Mouse (Mus musculus): ENCODE measurements around the gene Ergic2.

Ergic2 gene

DNA sequence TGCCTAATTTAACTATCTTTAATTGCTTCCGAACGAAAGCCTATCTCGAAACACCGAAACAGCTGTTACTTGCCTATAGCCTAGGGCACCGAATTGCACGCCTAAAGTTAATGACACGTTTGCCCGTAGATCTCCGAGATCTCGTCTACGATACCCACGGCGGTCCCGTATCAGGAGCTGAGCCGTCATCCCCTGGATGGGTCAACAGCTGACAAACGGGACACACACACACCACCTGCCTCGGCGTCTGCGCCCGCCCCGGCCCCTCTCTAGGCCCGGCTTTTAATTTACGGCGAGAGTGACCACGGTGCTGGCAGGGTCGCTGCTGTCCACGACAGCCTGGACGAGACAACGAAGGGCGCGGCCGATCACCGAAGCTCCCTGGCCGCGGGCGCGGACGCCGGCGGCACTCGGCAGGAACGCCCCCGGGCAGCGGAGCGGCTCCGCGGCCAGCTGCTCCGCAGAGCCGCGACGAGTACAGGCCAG lies 740 bp downstream of the Ergic2 start:
- DNase-seq (ENCODE audit: low read depth, low spot score), result peak; percentile 78

DNA sequence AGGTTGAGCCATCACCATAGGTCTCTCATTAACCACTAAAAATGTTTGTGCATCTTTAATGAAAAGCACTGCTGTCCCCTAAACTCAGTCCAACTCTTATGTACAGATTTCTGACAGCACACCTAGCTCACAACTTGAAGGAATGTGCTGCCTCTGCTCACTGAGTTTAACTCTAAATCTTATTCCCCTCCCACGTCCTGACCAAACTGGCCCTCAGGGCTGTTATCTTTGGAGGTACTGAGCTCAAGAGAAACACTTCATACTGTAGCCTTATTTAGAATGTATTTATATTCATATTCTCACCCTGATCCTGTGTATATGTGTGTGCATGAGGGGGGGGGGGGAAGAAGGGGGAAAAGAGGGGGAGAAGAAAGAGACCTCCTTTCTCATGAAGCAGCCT lies 4.7 kb downstream of the Ergic2 start:
- no peak for DNase-seq (ENCODE audit: low read depth, low spot score)

DNA sequence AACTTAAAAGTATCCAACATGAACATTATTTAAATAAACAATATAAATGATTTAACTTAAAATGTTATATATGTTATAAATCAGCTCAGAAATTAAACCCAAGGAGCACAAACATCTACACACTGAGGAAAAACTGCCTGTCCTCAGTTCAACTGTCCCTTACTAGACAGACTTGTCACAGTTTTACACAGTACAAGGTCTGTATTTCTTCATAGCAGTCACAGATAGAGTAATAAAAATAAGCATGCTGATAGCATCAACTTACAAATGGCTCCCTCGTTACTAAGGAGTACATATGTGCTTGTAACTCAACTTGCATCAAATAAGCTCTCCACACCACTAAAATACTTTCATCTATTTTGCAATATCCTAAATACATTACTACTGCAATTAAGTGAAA lies 7.0 kb downstream of the Ergic2 start:
- no peak for DNase-seq (ENCODE audit: low read depth, low spot score)

DNA sequence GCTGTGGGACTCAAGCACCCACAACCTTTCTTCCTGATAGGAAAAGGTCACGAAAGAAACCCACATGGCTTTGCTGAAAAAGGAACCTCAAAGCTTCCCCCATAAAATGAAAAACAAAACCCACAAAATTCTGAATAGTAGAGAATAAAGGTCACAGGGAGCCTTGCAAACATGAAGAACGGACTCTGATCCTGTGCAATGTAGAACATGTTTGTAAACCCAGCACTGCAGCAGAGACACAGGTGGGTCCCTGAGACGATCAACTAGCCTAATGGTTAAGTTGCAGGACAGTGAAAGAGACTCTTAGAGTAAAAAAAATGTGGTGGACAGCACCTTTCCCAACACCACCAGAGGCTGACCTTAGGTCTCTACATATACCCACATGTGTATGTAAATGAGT lies 12.4 kb downstream of the Ergic2 start:
- DNase-seq (ENCODE audit: low read depth, low spot score), result no peak

DNA sequence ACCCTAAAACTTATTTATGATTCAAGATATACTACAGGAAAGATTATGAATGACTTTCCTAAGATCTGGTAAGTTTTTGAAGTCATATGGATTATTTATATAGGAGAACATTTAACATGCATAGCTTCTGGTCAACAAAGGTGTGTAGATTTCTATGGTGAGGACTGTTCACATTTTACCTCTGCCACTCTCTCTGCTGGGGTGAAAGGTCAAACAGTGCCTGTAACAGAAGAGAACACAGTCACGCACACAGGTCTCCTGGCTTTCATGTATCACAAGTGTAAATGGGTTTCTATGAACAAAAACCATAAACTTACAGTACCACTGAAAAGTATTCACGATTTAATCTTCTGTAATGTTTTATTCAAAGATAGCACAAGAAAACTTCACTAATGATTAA lies 13.0 kb downstream of the Ergic2 start:
- no peak for DNase-seq (ENCODE audit: low read depth, low spot score)

DNA sequence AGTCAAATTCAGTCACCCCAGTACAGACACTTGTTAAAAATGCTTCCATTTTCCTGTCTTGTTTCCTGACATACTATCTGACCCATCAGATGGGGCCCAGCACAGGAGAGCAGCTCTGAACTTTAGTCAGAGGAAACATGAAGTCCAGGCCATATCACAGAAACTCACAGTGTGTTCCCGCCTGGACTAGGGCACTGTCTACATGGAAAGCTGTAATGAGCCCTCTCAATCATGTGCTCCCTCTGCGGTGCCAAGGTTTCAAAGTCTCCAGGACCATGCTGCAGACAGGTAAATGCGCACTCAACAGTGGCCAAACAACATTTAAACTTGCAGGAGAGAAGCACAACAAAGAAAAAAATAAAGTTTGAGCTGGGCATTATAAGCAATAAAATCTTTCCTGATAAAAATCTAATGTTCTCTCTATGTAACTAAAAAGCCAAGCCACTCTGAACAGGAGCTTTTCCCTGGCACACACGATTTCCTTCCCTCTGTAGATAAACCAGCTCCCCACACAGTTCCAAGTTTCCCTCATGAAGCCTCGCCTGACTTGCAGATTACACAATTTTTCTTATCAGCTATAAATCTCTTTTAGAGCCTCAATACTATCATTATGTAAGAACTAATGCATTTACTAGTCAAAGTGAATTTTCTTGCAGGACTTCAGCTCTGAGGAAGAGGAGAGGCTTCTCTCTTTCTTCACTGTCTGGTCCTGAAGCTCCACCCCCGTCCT lies 18.0 kb downstream of the Ergic2 start:
- no peak for DNase-seq (ENCODE audit: low read depth, low spot score)

DNA sequence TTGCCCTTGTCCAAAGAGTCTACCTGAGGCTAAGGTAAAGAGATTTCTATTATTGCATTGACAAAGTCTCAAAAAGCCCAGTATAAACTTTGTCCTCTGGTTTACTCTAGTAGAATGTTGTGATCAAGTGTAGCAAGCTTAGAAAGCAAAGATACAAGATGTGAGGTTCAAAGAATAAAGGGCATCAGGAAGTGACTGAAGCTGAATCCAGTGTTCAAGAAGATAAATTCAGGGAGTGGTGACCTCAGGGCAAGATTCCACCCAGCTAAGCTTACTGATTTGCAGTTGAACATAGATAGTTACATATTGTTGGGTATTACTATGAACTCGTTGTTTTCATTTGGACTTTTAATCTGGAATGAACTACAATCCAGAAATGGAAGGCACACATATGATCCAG lies 26.5 kb downstream of the Ergic2 start:
- no peak for DNase-seq (ENCODE audit: low read depth, low spot score)

DNA sequence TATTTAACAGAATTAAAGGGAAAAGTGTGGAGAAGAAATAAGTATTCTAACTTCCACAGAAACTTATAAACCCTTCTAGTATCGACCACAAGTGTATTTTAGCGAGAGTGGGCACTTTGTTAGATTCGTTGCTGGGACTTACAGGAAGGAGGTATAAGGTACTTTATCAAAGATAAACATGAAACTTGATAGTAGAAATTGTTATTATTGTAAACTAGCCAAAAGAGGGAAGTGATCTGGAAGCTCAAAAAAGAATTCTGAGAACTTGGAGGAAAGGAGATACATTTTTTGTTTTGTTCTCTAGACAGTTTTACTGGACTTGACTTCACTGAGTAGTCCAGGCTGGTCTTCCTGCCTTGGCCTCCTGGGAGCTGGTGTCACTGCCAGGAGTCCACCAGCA lies 39.3 kb downstream of the Ergic2 start:
- no peak for DNase-seq (ENCODE audit: low read depth, low spot score)

DNA sequence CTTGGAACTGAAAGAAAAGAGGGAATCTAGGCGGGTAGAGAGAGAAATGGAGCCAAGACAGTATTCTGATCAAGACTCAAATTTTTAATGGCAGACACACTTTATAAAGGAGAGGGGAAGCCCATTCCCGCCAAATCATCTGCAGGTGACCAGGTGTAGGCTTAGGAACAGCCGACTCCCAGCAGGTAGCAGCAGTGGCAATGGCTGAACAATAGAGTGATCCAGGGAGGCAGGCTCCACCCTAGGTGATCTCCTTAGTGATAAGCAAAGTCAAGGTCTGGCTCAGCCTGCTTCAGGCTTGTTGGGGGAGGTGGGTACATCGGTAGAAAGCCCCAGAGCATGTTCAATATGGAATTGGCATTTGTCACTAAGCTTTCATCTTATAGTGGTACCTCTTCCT lies 59.9 kb downstream of the Ergic2 start:
- peak; percentile 60 for DNase-seq (ENCODE audit: low read depth, low spot score)

DNA sequence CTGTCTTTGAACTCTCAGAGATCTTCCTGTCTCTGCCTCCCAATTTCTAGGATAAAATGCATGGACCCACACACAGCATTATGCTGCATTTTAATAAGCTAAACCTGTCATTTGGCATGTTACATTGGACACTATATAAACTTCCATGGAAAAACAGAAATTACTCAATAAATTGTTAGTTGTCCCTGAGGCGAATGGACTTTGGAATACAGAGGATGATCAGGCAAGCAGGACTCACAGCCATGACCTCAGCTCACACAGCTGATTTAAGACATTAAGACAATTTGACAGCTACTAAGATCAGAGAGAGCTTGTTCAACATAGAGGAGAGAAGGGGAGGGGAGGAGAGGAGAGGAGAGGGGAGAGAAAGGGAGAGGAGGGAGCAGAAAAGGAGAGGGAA lies 69.8 kb downstream of the Ergic2 start:
- no peak for DNase-seq (ENCODE audit: low read depth, low spot score)

DNA sequence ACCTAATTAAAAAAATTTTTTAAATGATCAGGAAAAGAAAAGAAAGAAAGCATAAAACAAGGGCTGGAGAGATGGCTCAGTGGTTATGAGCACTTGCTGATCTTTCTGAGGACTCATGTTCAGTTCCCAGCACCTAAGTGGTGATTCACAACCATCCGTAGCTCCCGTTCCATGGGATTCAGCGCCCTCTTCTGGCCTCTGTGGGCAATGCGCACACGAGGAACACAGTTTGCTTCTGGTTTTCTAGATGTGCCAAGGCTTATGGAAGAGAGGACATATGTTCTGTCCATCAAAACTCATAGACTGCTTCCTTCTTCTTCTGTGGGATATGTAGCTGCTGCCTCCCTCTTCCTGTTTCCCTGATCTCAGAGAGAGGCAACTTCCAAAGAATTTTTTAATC lies 70.3 kb downstream of the Ergic2 start:
- DNase-seq (ENCODE audit: low read depth, low spot score), result peak; percentile 35

DNA sequence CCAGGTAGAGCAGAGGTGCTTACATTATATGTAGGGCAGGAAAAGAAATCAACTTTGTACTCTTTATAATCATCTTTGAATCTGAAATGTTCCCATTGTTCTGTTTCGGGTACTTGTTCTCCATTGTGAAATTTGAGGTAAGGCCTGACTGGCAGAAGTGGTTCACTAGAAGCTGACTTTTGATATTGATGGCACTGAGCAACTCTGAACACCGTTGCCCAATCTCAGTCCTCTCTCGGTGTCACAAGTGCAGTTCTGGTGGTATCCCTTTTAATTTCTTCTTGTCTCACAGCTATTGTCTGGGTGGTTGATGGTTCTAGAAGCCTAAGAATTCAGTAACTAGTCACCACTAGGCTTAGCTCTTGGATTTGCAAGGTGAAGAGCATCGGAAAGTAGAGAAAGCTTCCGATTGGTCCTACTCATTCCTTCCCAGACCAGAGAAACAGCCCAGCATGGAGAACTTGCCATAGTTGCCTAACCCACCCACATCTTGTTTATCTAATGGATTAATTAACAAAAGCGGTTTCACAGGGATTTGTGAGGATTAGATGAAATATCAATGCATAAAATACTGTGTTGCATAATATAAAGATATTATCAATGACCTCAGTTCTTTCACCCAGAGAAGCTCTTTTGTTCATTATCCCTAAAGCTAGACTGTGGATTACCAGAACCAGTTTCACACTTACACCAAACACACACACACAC lies 72.7 kb downstream of the Ergic2 start:
- no peak for DNase-seq (ENCODE audit: low read depth, low spot score)

DNA sequence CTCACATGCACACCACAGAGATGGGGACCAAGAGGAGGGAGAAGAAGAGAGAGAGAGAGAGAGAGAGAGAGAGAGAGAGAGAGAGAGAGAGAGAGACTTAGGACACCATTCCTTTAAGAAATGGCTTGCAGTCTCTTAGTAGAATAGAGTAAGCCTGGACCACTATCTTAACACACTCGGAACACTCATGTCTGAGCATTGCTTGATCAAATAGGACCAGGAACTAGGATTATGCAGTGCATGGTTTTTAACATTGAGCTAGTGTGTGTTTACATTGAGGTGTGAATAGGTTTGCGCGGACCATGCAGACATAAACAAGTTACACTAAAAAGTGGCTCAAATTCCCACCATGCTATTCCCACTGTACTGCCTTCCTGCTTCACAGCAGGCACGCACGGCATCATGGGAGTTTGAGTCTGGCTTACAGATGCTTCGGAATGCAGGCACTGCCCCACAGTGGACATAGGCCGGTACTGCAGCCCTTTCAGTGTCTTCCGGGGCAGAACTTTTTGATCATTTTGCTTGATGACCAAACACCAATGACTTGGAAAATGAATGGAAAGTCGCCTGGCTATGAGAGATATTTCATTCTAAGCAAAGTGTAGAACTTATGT lies 76.3 kb downstream of the Ergic2 start:
- peak; percentile 89 for DNase-seq (ENCODE audit: low read depth, low spot score)

DNA sequence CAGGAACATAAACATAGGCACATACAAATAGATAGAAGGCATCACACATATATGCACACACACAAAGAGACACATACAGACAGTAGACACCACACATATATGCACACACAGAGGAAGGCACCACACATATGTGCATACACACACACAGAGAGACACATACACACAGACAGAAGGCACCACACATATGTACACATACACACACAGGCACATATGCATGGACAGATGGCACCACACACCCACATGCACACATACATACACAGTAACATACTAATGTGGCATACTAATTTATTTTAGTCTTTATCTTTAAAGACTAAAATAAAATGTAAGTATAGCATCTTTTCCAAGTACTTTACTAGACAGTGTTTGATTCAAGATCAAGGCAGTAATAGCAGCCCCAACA lies 78.6 kb downstream of the Ergic2 start:
- no peak for DNase-seq (ENCODE audit: low read depth, low spot score)

DNA sequence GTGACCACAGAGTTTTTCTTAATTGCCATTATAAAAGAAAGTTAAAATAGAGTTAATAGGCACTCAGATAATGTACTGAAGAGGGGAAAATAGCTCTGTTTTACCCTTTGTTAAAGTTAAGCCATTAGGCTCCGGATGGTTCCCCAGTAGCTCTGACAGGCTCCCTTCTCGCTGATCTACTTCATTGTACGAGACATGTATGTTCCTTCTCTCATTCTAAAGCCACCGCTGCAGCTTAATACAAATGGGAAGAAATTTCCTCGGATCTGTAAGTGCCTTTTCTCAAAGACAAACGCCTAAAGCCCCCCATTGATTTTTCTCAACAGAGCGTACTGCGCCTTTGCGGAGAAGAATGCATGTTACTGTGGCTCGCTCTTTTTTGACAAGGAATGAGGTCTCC lies 79.9 kb downstream of the Ergic2 start:
- DNase-seq (ENCODE audit: low read depth, low spot score), result no peak
